Mouse (Mus musculus): ENCODE data around the gene Nfkb2. TPM values are rescaled to one million over a fixed set of nuclear protein-coding genes. Genes with fewer than 3 reads are reported as not detected.

Nfkb2 gene
- polyA plus RNA-seq, 1 experiment from 2014 or later = 5.4 TPM

DNA sequence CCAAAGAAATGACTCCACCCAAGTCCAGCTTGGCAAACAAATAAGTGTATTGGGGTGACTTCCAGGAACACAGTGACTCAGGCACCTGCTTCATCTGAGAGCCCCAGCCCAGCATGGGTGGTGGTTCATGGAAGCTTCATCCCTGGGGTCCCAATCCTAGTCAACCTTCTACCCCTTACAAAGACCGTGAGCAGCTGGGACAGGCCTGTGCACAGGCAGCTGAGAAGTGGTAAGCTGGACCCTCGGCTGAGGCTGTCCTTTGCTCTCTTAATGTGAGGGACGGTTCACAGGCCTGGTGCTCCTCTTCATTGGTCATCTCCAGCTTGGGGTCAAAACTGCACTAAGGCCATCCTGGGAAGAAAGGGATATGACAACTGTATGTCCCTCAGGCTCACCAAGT, 16.6 kb upstream of the Nfkb2 start:
- Histone ChIP-seq H3K36me3 (replicated peaks; ENCODE audit: control insufficient read depth, insufficient read depth, low read depth, low read length) (peaks cover 5% of the 10 kb centered on the region), H3K4me3 (ENCODE audit: low read depth, low read length) (no peak overlapping the region)
- DNase-seq (ENCODE audit: low spot score) = no peak

DNA sequence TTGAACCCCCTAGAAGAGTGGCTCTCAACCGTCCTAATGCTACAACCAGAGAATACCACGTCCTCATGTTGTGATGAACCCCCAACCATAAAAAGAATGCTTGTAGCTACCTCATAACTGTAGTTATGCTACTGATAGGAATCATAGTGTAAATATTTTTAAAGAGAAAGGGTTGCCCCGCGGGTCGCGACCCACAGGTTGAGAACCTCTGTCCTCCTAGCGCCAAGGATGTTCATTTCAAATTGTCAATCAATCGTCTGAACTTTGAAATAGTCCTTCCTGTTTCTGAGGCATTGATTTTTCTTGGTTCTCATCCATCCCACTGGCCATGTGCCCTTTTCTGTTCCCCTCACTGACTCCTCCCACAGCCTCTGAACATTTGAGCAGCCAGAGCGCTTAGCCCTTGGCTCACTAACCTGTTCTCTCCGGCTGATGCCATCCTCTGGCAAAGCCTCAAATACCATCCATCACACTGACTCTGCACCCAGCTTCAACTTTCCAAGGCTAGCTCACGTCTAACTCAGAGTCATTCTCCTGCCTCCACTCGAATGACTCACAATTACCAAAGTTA, 13.5 kb upstream of the Nfkb2 start:
- no peaks in the 10 kb centered on the region for H3K27me3 ChIP-seq (ENCODE audit: control insufficient read depth, insufficient read depth, low read length)
- no peak overlapping the region for H3K27ac ChIP-seq (replicated peaks; ENCODE audit: low read depth, low read length)
- H3K9ac ChIP-seq (replicated peaks; ENCODE audit: low read length) = no peak overlapping the region
- H3K4me1 ChIP-seq (ENCODE audit: control insufficient read depth, insufficient read depth, low read length) = no peaks in the 10 kb centered on the region
- 71% methylated on average over 12 of the region's 12 CpGs for WGBS
- no peak overlapping the region for H3K4me3 ChIP-seq (ENCODE audit: low read depth, low read length)
- no peak for ATAC-seq (replicated peaks; ENCODE audit: insufficient number of reproducible peaks, low FRiP score, low TSS enrichment, low read depth)
- H3K4me2 ChIP-seq (ENCODE audit: low read depth, low read length) = no peak overlapping the region
- H3K9me3 ChIP-seq (replicated peaks; ENCODE audit: control insufficient read depth, low read length) = no peaks in the 10 kb centered on the region
- DNase-seq (ENCODE audit: low spot score) = no peak
- no peaks in the 10 kb centered on the region for H3K36me3 ChIP-seq (replicated peaks; ENCODE audit: control insufficient read depth, insufficient read depth, low read depth, low read length)

More for the DNA sequence above, 16.6 kb upstream of the Nfkb2 start:
- H3K9me3 ChIP-seq (replicated peaks; ENCODE audit: control insufficient read depth, low read length) = no peaks in the 10 kb centered on the region
- 83% methylated on average over 3 of the region's 3 CpGs for WGBS
- H3K27me3 ChIP-seq (ENCODE audit: control insufficient read depth, insufficient read depth, low read length) = no peaks in the 10 kb centered on the region
- no peak for ATAC-seq (replicated peaks; ENCODE audit: insufficient number of reproducible peaks, low FRiP score, low TSS enrichment, low read depth)
- H3K27ac ChIP-seq (replicated peaks; ENCODE audit: low read depth, low read length) = no peak overlapping the region
- H3K9ac ChIP-seq (replicated peaks; ENCODE audit: low read length) = no peak overlapping the region
- no peak overlapping the region for H3K4me2 ChIP-seq (ENCODE audit: low read depth, low read length)
- H3K4me1 ChIP-seq (ENCODE audit: control insufficient read depth, insufficient read depth, low read length) = no peaks in the 10 kb centered on the region

DNA sequence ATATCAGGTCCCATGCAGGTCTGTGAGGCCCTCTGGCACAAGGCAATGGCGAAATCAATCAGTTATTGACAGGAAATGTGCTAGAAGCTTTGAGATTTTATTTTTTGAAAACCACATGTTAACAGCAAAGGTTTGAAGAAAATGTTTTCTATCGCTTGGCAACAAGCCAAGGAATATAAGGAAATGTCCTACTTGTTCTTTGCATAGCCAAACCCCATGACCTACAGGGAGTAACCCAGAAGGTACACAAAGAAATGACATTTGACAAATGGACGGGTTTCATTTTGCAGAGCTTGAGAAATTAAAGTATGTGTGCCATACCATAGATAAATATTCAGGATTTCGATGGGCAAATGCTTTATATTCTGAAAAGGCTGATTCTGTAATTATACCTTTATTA, 7.2 kb upstream of the Nfkb2 start:
- no peak overlapping the region for H3K4me3 ChIP-seq (ENCODE audit: low read depth, low read length)
- H3K9ac ChIP-seq (replicated peaks; ENCODE audit: low read length) = no peak overlapping the region
- 74% methylated on average over 4 of the region's 4 CpGs for whole genome bisulfite sequencing
- H3K9me3 ChIP-seq (replicated peaks; ENCODE audit: control insufficient read depth, low read length) = no peaks in the 10 kb centered on the region
- DNase-seq (ENCODE audit: low spot score) (no peak), ATAC-seq (replicated peaks; ENCODE audit: insufficient number of reproducible peaks, low FRiP score, low TSS enrichment, low read depth) (no peak)
- no peaks in the 10 kb centered on the region for H3K36me3 ChIP-seq (replicated peaks; ENCODE audit: control insufficient read depth, insufficient read depth, low read depth, low read length)
- H3K4me1 ChIP-seq (ENCODE audit: control insufficient read depth, insufficient read depth, low read length) = no peaks in the 10 kb centered on the region
- no peak overlapping the region for H3K27ac ChIP-seq (replicated peaks; ENCODE audit: low read depth, low read length)
- 0 out of 2 replicates have a peak, but pooled peaks cover 2% of the 10 kb centered on the region for H3K27me3 ChIP-seq (ENCODE audit: control insufficient read depth, insufficient read depth, low read length)
- no peak overlapping the region for H3K4me2 ChIP-seq (ENCODE audit: low read depth, low read length)

DNA sequence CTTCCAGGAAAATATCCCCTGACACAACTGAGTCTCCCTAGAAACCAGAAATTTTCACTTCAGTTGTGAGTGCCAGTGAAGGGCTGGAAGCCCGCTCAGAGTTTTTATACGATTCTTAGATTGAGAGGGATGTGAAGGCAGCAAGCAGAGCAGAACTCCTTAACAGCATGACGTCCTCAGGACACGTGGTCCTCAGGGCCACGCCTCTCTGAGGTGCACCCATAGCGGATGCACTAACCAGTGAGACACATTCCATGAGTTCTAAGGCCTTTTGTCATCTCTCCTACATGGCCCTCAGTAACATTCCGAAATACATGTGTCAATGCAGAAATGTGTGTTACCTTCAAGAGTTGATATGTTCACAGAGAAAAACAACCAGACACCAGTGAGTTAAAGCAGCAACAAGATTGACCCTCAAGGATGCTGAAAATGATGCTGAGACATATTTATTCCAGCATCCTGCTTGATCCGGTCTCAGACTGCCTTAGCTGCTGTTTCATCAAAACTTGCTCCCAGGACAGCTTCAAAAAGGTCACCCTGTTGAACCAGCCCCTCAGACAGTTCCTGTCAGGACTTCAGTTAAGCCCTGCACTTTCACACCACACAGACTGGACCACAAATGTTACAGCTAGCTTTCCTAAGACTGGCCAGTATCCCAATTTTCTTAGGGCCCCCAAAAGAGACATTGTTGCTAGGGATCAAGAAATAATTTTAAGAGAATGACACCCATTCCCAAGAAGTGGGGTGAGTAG, 3.6 kb upstream of the Nfkb2 start:
- 0 out of 2 replicates have a peak, but pooled peaks cover 2% of the 10 kb centered on the region for H3K27me3 ChIP-seq (ENCODE audit: control insufficient read depth, insufficient read depth, low read length)
- no peak overlapping the region for H3K9ac ChIP-seq (replicated peaks; ENCODE audit: low read length)
- WGBS = 40% methylated on average over 8 of the region's 8 CpGs
- DNase-seq (ENCODE audit: low spot score) (no peak), ATAC-seq (replicated peaks; ENCODE audit: insufficient number of reproducible peaks, low FRiP score, low TSS enrichment, low read depth) (no peak)
- no peak overlapping the region for H3K4me2 ChIP-seq (ENCODE audit: low read depth, low read length)
- H3K9me3 ChIP-seq (replicated peaks; ENCODE audit: control insufficient read depth, low read length) = no peaks in the 10 kb centered on the region
- H3K27ac ChIP-seq (replicated peaks; ENCODE audit: low read depth, low read length) = no peak overlapping the region
- no peaks in the 10 kb centered on the region; the same call in 1 of the 2 replicates for H3K4me1 ChIP-seq (ENCODE audit: control insufficient read depth, insufficient read depth, low read length)
- H3K4me3 ChIP-seq (ENCODE audit: low read depth, low read length) = no peak overlapping the region
- H3K36me3 ChIP-seq (replicated peaks; ENCODE audit: control insufficient read depth, insufficient read depth, low read depth, low read length) = no peaks in the 10 kb centered on the region

DNA sequence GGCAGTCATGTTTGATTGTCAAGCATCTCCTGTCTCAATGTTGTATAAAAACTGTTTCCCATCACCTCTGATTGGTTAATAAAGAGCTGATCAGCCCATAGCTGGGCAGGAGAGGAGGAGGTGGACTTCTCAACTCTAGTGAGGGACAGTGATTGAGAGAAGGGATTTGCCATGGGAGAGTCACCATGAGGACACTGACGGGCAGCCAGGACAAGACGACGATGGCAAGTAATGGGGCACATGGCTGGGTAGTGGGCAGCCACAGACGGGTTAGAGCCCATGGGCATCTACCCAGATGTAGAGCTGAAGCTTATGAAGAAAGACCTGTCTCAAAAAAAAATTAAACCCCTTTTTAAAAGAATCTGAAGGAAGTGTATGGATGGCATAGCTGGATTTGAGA, 1.6 kb upstream of the Nfkb2 start:
- Histone ChIP-seq H3K4me2 (ENCODE audit: low read depth, low read length) (no peak overlapping the region), H3K9me3 (replicated peaks; ENCODE audit: control insufficient read depth, low read length) (no peaks in the 10 kb centered on the region), H3K27ac (replicated peaks; ENCODE audit: low read depth, low read length) (no peak overlapping the region), H3K4me3 (ENCODE audit: low read depth, low read length) (no peak overlapping the region), H3K27me3 (ENCODE audit: control insufficient read depth, insufficient read depth, low read length) (peaks cover 3% of the 10 kb centered on the region; the same call in 1 of the 2 replicates), H3K9ac (replicated peaks; ENCODE audit: low read length) (no peak overlapping the region), H3K36me3 (replicated peaks; ENCODE audit: control insufficient read depth, insufficient read depth, low read depth, low read length) (no peaks in the 10 kb centered on the region), H3K4me1 (ENCODE audit: control insufficient read depth, insufficient read depth, low read length) (no peaks in the 10 kb centered on the region; the same call in 1 of the 2 replicates)
- DNase-seq (ENCODE audit: low spot score) (no peak), ATAC-seq (replicated peaks; ENCODE audit: insufficient number of reproducible peaks, low FRiP score, low TSS enrichment, low read depth) (no peak)
- WGBS = 84% methylated on average over 4 of the region's 4 CpGs

DNA sequence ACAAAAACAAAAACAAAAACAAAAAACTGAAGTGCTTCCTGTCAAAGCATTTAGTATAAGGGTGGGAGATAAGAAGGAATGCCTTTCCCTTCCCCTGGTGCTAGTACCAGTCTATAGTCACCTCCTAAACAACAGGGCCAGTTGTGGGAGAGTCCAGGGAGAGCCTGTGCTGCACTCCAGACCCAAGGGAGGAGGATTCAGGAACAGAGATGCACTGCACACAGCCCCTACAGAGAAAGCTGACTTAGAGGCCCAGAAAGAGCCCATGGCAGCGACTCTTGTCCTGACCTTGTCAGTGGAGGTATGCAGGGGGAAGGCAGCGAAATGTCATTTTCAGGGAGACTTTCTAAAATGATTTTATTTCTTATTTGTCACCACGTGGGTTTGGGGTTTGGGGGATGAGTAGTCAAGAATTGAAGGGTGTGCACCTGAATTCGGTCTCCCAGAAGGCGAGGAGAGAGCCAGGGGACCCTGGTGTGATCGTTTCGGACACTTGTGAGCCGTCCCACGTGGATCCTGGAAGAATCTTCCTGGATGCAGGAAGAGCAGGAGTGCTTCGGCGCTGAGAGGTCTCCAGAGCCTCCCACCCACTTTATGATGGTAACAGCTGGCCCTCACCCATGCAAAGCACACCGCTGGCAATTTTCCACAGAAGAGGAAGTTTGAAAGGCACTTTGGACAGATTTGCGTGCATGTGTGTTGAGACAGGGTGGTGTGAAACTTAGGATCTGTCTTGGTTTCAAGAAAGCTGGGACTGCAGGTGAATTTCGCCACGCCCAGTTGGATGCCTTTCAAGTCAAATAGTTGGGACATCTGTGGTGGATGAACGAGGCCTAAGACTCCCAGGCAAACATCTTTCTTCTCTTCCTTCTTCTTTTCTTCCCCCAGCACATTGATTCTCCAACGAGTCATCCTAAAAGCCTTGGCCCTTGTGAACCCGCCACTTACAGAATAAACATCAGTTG, 587 bp upstream of the Nfkb2 start:
- H3K27ac ChIP-seq (replicated peaks; ENCODE audit: low read depth, low read length) = no peak overlapping the region
- no peak for ATAC-seq (replicated peaks; ENCODE audit: insufficient number of reproducible peaks, low FRiP score, low TSS enrichment, low read depth)
- H3K27me3 ChIP-seq (ENCODE audit: control insufficient read depth, insufficient read depth, low read length) = peaks cover 7% of the 10 kb centered on the region
- H3K4me3 ChIP-seq (ENCODE audit: low read depth, low read length) = peak overlapping the region; percentile 60
- H3K4me1 ChIP-seq (ENCODE audit: control insufficient read depth, insufficient read depth, low read length) = peaks cover 1% of the 10 kb centered on the region
- H3K9ac ChIP-seq (replicated peaks; ENCODE audit: low read length) = no peak overlapping the region
- peak overlapping the region; percentile 96 for H3K4me2 ChIP-seq (ENCODE audit: low read depth, low read length)
- no peak for DNase-seq (ENCODE audit: low spot score)
- WGBS = 60% methylated on average over 18 of the region's 18 CpGs
- H3K36me3 ChIP-seq (replicated peaks; ENCODE audit: control insufficient read depth, insufficient read depth, low read depth, low read length) = no peaks in the 10 kb centered on the region
- no peaks in the 10 kb centered on the region for H3K9me3 ChIP-seq (replicated peaks; ENCODE audit: control insufficient read depth, low read length)

DNA sequence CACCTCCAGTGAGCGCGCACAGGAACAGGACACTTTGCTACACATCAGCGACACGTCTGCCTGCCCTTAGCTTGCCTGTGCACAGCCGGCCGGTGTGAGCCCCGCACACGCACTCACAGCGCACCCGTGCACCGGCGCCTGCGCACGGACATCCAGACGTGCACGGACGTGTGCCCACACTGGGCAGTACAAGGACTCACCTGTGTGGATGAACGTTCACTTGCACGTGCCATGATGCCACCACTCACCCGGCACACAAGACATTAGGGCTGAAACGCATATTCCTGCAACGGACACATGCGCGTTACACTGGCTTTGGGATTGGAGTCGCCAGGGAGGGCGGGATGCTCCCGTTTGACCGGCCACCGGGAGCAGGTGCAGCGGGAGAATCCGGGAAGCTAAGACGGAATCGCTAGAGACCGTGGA, 801 bp downstream of the Nfkb2 start:
- H3K36me3 ChIP-seq (replicated peaks; ENCODE audit: control insufficient read depth, insufficient read depth, low read depth, low read length) = no peaks in the 10 kb centered on the region
- no peaks in the 10 kb centered on the region for H3K9me3 ChIP-seq (replicated peaks; ENCODE audit: control insufficient read depth, low read length)
- WGBS = under 1% methylated on average over 34 of the region's 34 CpGs
- ATAC-seq (replicated peaks; ENCODE audit: insufficient number of reproducible peaks, low FRiP score, low TSS enrichment, low read depth) = peak; percentile 20
- peak overlapping the region; percentile 67 for H3K9ac ChIP-seq (replicated peaks; ENCODE audit: low read length)
- peak; percentile 18 for DNase-seq (ENCODE audit: low spot score)
- peaks cover 4% of the 10 kb centered on the region for H3K4me1 ChIP-seq (ENCODE audit: control insufficient read depth, insufficient read depth, low read length)
- H3K27ac ChIP-seq (replicated peaks; ENCODE audit: low read depth, low read length) = no peak overlapping the region; the same call in 1 of the 2 replicates
- H3K4me2 ChIP-seq (ENCODE audit: low read depth, low read length) = peak overlapping the region; percentile 96
- H3K4me3 ChIP-seq (ENCODE audit: low read depth, low read length) = peak overlapping the region; percentile 60
- peaks cover 11% of the 10 kb centered on the region for H3K27me3 ChIP-seq (ENCODE audit: control insufficient read depth, insufficient read depth, low read length)
